Mouse (Mus musculus) hindbrain, embryonic 14.5 days (tissue): ENCODE data around the gene Zfp366. TPM values are rescaled to one million over a fixed set of nuclear protein-coding genes. Genes with fewer than 3 reads are reported as not detected.

ENCODE experiments used
- ATAC-seq: fragments of 200-750 bp; cut with Nextera tagmentation; 2 replicates; pipeline ENCODE4 v1.8.0; 2017; ENCODE audit warnings: moderate number of reproducible peaks, mild to moderate bottlenecking, moderate TSS enrichment, moderate library complexity; ENCODE audit not compliant: low FRiP score
- DNase-seq: peaks from one replicate; pipeline ENCODE4 v3.0.0-alpha.2; 2015; ENCODE audit warnings: low spot score
- H3K27ac ChIP-seq: fragments of 300-500 bp; sonication (generic); 2 replicates; pipeline ENCODE4 v1.5.1; 2014; ENCODE audit warnings: mild to moderate bottlenecking, moderate library complexity
- H3K27me3 ChIP-seq: fragments of 300-500 bp; sonication (generic); 2 replicates; pipeline ENCODE4 v1.6.1; 2014; ENCODE audit warnings: mild to moderate bottlenecking, low read length, mixed read lengths; ENCODE audit not compliant: control insufficient read depth, insufficient read depth
- H3K36me3 ChIP-seq: fragments of 300-500 bp; sonication (generic); replicated peaks from 2 replicates; pipeline ENCODE4 v1.6.1; 2014; ENCODE audit not compliant: control insufficient read depth, insufficient read depth
- H3K4me1 ChIP-seq: fragments of 300-500 bp; sonication (generic); replicated peaks from 2 replicates; pipeline ENCODE4 v1.6.1; 2014; ENCODE audit warnings: antibody characterized with exemption, low read length, mixed read lengths; ENCODE audit not compliant: control insufficient read depth, insufficient read depth
- H3K4me2 ChIP-seq: fragments of 300-500 bp; sonication (generic); replicated peaks from 2 replicates; pipeline ENCODE4 v1.6.1; 2014; ENCODE audit warnings: mild to moderate bottlenecking, moderate library complexity
- H3K4me3 ChIP-seq: fragments of 300-500 bp; sonication (generic); replicated peaks from 2 replicates; pipeline ENCODE4 v1.5.1; 2014; ENCODE audit warnings: mild to moderate bottlenecking, low read length
- H3K9ac ChIP-seq: fragments of 300-500 bp; sonication (generic); 2 replicates; pipeline ENCODE4 v1.6.1; 2014
- H3K9me3 ChIP-seq: fragments of 300-500 bp; sonication (generic); 2 replicates; pipeline ENCODE4 v1.6.1; 2016; ENCODE audit warnings: low read length; ENCODE audit not compliant: control insufficient read depth
- WGBS: fragments of 180-500 bp; shearing (Covaris S2); extraction: QIAGEN DNeasy Blood & Tissue Kit; methylation state at CpG from one replicate; pipeline ENCODE4 v1.1.7; 2014; 5-methylcytosine and 5-hydroxymethylcytosine counted together
- polyA plus RNA-seq: library from polyadenylated mRNA; unstranded; fragments of >200 nt; fragmentation: Nextera tagmentation; extraction: Ambion mirVana; gene quantifications from 2 replicates; pipeline ENCODE4 v1.2.1, GENCODE M21; 2014

Zfp366 gene
- polyA plus RNA-seq, 1 experiment from 2014 or later = 1.3 TPM

GRCm38 (mm10) chr13:99250806-99251205, 66.2 kb downstream of the Zfp366 start:
- 0 out of 2 replicates have a peak, but pooled peaks cover 8% of the 10 kb centered on the region for H3K9me3 ChIP-seq
- no peaks in the 10 kb centered on the region for H3K27me3 ChIP-seq
- no peak for DNase-seq
- H3K4me1 ChIP-seq = no peaks in the 10 kb centered on the region
- no peak overlapping the region for H3K9ac ChIP-seq
- ATAC-seq = no peak
- WGBS = 90% methylated on average over 2 of the region's 2 CpGs
- no peak overlapping the region for H3K4me2 ChIP-seq
- no peak overlapping the region for H3K27ac ChIP-seq
- no peak overlapping the region for H3K4me3 ChIP-seq
- no peaks in the 10 kb centered on the region for H3K36me3 ChIP-seq

- no peaks in the 10 kb centered on the region for H3K36me3 ChIP-seq
- no peak overlapping the region; the same call in 1 of the 2 replicates for H3K27ac ChIP-seq
- ATAC-seq (no peak), DNase-seq (no peak)
- H3K4me1 ChIP-seq = no peaks in the 10 kb centered on the region
- no peak overlapping the region for H3K4me2 ChIP-seq
- H3K9ac ChIP-seq = no peak overlapping the region
- 0 out of 2 replicates have a peak, but pooled peaks cover 8% of the 10 kb centered on the region for H3K9me3 ChIP-seq
- H3K4me3 ChIP-seq = no peak overlapping the region
- H3K27me3 ChIP-seq = no peaks in the 10 kb centered on the region
Observed at GRCm38 (mm10) chr13:99254215-99254614, 69.6 kb downstream of the Zfp366 start.

GRCm38 (mm10) chr13:99254781-99255180, 70.2 kb downstream of the Zfp366 start:
- Histone ChIP-seq H3K9ac (no peak overlapping the region), H3K4me3 (no peak overlapping the region), H3K4me1 (no peaks in the 10 kb centered on the region), H3K9me3 (0 out of 2 replicates have a peak, but pooled peaks cover 8% of the 10 kb centered on the region), H3K27ac (no peak overlapping the region; the same call in 1 of the 2 replicates), H3K27me3 (no peaks in the 10 kb centered on the region), H3K4me2 (no peak overlapping the region), H3K36me3 (no peaks in the 10 kb centered on the region)
- DNase-seq = no peak
- WGBS = 48% methylated on average over 3 of the region's 3 CpGs
- ATAC-seq = no peak

- Histone ChIP-seq H3K4me1 (no peaks in the 10 kb centered on the region), H3K4me3 (no peak overlapping the region), H3K4me2 (no peak overlapping the region), H3K9me3 (0 out of 2 replicates have a peak, but pooled peaks cover 7% of the 10 kb centered on the region), H3K36me3 (no peaks in the 10 kb centered on the region), H3K27ac (no peak overlapping the region), H3K27me3 (no peaks in the 10 kb centered on the region), H3K9ac (no peak overlapping the region)
- 91% methylated on average over 4 of the region's 4 CpGs for WGBS
- DNase-seq (no peak), ATAC-seq (no peak)
Observed at GRCm38 (mm10) chr13:99256916-99257315, 72.3 kb downstream of the Zfp366 start.

GRCm38 (mm10) chr13:99258677-99259076, 74.1 kb downstream of the Zfp366 start:
- WGBS = 87% methylated on average over 3 of the region's 3 CpGs
- Histone ChIP-seq H3K27me3 (no peaks in the 10 kb centered on the region), H3K4me2 (no peak overlapping the region), H3K9ac (no peak overlapping the region), H3K4me1 (no peaks in the 10 kb centered on the region), H3K9me3 (no peaks in the 10 kb centered on the region), H3K4me3 (no peak overlapping the region), H3K27ac (no peak overlapping the region), H3K36me3 (no peaks in the 10 kb centered on the region)
- DNase-seq (no peak), ATAC-seq (no peak)

- H3K9me3 ChIP-seq = no peaks in the 10 kb centered on the region
- H3K9ac ChIP-seq = no peak overlapping the region
- no peak overlapping the region for H3K4me2 ChIP-seq
- WGBS = 88% methylated on average over 15 of the region's 15 CpGs
- no peak overlapping the region for H3K27ac ChIP-seq
- H3K4me3 ChIP-seq = no peak overlapping the region
- DNase-seq (no peak), ATAC-seq (no peak)
- no peaks in the 10 kb centered on the region for H3K36me3 ChIP-seq
- H3K27me3 ChIP-seq = no peaks in the 10 kb centered on the region
- no peaks in the 10 kb centered on the region for H3K4me1 ChIP-seq
Observed at GRCm38 (mm10) chr13:99259502-99260174, 75.0 kb downstream of the Zfp366 start.

- Histone ChIP-seq H3K36me3 (no peaks in the 10 kb centered on the region), H3K4me1 (no peaks in the 10 kb centered on the region), H3K27ac (no peak overlapping the region), H3K4me3 (no peak overlapping the region), H3K9ac (no peak overlapping the region), H3K27me3 (no peaks in the 10 kb centered on the region), H3K9me3 (no peaks in the 10 kb centered on the region), H3K4me2 (no peak overlapping the region)
- 95% methylated on average over 1 of the region's 1 CpGs for WGBS
- DNase-seq (no peak), ATAC-seq (no peak)
Observed at GRCm38 (mm10) chr13:99262406-99262805, 77.8 kb downstream of the Zfp366 start.

GRCm38 (mm10) chr13:99263159-99263783, 78.6 kb downstream of the Zfp366 start:
- no peaks in the 10 kb centered on the region for H3K36me3 ChIP-seq
- no peak for ATAC-seq

GRCm38 (mm10) chr13:99264483-99264882, 79.9 kb downstream of the Zfp366 start:
- Histone ChIP-seq H3K27me3 (no peaks in the 10 kb centered on the region), H3K4me3 (no peak overlapping the region), H3K4me1 (no peaks in the 10 kb centered on the region), H3K27ac (no peak overlapping the region), H3K9ac (no peak overlapping the region), H3K4me2 (no peak overlapping the region), H3K9me3 (no peaks in the 10 kb centered on the region), H3K36me3 (no peaks in the 10 kb centered on the region)
- 87% methylated on average over 6 of the region's 6 CpGs for WGBS
- ATAC-seq (no peak), DNase-seq (no peak)

More at GRCm38 (mm10) chr13:99263159-99263783, 78.6 kb downstream of the Zfp366 start:
- Histone ChIP-seq H3K27ac (no peak overlapping the region), H3K27me3 (no peaks in the 10 kb centered on the region), H3K9me3 (no peaks in the 10 kb centered on the region), H3K4me1 (no peaks in the 10 kb centered on the region), H3K4me2 (no peak overlapping the region), H3K4me3 (no peak overlapping the region), H3K9ac (no peak overlapping the region)
- no peak for DNase-seq
- 75% methylated on average over 4 of the region's 4 CpGs for WGBS
